8 mouse cellular contexts compared by ENCODE assay signal in the genomic region with DNA sequence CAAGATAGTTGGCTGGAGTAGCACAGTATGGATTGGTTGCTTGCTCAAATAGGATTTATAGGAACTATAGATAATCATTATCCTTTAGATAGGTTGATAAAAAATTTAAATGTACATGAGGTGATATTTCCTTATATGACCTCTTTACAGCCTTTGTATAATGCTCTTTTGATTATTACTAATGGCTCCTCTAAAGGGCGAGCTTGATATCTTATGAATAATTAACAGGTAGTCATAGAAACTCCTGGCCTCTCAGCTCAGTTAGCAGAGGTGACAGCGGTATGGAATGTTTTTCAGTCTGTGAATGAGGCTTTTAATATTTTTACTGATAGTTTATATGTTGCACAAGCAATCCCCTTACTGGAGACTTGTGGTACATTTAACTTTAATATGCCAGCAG. TPM values are rescaled to one million over a fixed set of nuclear protein-coding genes. Genes with fewer than 3 reads are reported as not detected.
"Had no signal": no experiment of that assay in that cellular context is flagged by ENCODE, and none has a peak within 500 bp of the region (broad histone marks: within the 10 kb centered on the region; RNA-seq: fewer than 3 reads in every experiment).

No protein-coding gene starts in this region.

RNA-seq across cellular contexts. Expression of a gene that starts 23.5 kb away (rescaled TPM):
- polyA plus RNA-seq: kidney, adult 2 months; large intestine, adult 2 months had no signal

RNA-seq across cellular contexts. Expression of a gene that starts 23.5 kb away (rescaled TPM):
- polyA plus RNA-seq: heart, embryonic 10.5 days; heart, embryonic 11.5 days; heart, embryonic 13.5 days; hindbrain, embryonic 11.5 days; kidney, adult 2 months; kidney, embryonic 14.5 days; kidney, embryonic 15.5 days; large intestine, adult 2 months had no signal
